Mouse (Mus musculus) midbrain, postnatal 0 days (tissue): ENCODE measurements around the gene Ctf1. TPM values are rescaled to one million over a fixed set of nuclear protein-coding genes. Genes with fewer than 3 reads are reported as not detected.
"Not testable (repeated sequence)": the region's sequence is repeated elsewhere in the genome, so short reads cannot be mapped to it uniquely, and the experiment has no call there.

ENCODE experiments used
- ATAC-seq: fragments of 200-750 bp; cut with Nextera tagmentation; 2 replicates; pipeline ENCODE4 v1.8.0; 2017; ENCODE audit warnings: moderate number of reproducible peaks, mild to moderate bottlenecking, moderate TSS enrichment, moderate library complexity; ENCODE audit not compliant: low FRiP score
- DNase-seq: peaks from one replicate; pipeline ENCODE4 v3.0.0-alpha.2; 2015; ENCODE audit warnings: low spot score
- H3K27ac ChIP-seq: fragments of 300-500 bp; sonication (generic); 2 replicates; pipeline ENCODE4 v1.5.1; 2014; ENCODE audit warnings: low read depth, mild to moderate bottlenecking, low read length, mixed read lengths
- H3K27me3 ChIP-seq: fragments of 300-500 bp; sonication (generic); 2 replicates; pipeline ENCODE4 v1.6.1; 2014; ENCODE audit warnings: low read length, control low read depth, mixed read lengths; ENCODE audit not compliant: insufficient read depth
- H3K36me3 ChIP-seq: fragments of 300-500 bp; sonication (generic); 2 replicates; pipeline ENCODE4 v1.6.1; 2014; ENCODE audit warnings: low read length, control low read depth, mixed read lengths; ENCODE audit not compliant: insufficient read depth
- H3K4me1 ChIP-seq: fragments of 300-500 bp; sonication (generic); 2 replicates; pipeline ENCODE4 v1.6.1; 2014; ENCODE audit warnings: mild to moderate bottlenecking, control low read depth, antibody characterized with exemption, low read length, mixed read lengths; ENCODE audit not compliant: insufficient read depth
- H3K4me2 ChIP-seq: fragments of 300-500 bp; sonication (generic); 2 replicates; pipeline ENCODE4 v1.6.1; 2014; ENCODE audit warnings: low read depth, mild to moderate bottlenecking, low read length, mixed read lengths; ENCODE audit not compliant: poor library complexity, severe bottlenecking
- H3K4me3 ChIP-seq: fragments of 300-500 bp; sonication (generic); 2 replicates; pipeline ENCODE4 v1.5.1; 2014; ENCODE audit warnings: low read depth, mild to moderate bottlenecking, low read length, moderate library complexity
- H3K9ac ChIP-seq: fragments of 300-500 bp; sonication (generic); replicated peaks from 2 replicates; pipeline ENCODE4 v1.6.1; 2014; ENCODE audit warnings: mild to moderate bottlenecking, low read length, moderate library complexity, mixed read lengths; ENCODE audit not compliant: poor library complexity, severe bottlenecking
- H3K9me3 ChIP-seq: fragments of 300-500 bp; sonication (generic); 2 replicates; pipeline ENCODE4 v1.6.1; 2016; ENCODE audit warnings: low read length, control low read depth
- CTCF ChIP-seq: IDR thresholded peaks from 2 replicates; pipeline ENCODE4 v1.5.1; 2016; ENCODE audit warnings: antibody characterized with exemption, mild to moderate bottlenecking
- WGBS: fragments of 180-500 bp; shearing (Covaris S2); extraction: QIAGEN DNeasy Blood & Tissue Kit; methylation state at CpG from one replicate; pipeline ENCODE4 v1.1.7; 2014; 5-methylcytosine and 5-hydroxymethylcytosine counted together
- polyA plus RNA-seq: library from polyadenylated mRNA; unstranded; fragments of >200 nt; fragmentation: Nextera tagmentation; extraction: Ambion mirVana; gene quantifications from 2 replicates; pipeline ENCODE4 v1.2.1, GENCODE M21; 2015
- total RNA-seq: library from RNA; depleted of rRNA; stranded (reverse); fragments of >200 nt; gene quantifications from 2 replicates; pipeline ENCODE4 v1.2.3, GENCODE M21; 2014

The Ctf1 gene
- total and polyA plus RNA-seq, 2 experiments from 2014 or later = 3.8 to 5.5 TPM

DNA sequence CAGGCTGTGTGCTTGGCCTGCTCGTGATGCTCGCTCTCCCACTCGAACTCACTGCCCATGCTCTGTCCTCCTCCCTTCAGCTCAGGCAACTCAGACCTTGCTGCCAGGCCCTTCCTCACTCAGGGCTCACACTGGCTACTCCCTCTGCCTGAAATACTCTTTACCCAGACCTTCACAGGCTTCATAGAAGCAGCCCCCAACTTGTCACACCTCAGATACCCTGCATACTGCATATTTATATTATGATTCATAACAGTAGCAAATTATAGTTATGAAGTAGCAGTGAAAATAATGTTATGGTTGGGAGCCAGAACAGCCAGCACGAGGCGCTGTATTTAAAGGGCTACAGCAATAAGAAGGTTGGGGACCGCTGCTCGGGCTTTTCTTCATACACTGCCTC lies 23.6 kb upstream of the Ctf1 start:
- 80% methylated on average over 7 of the region's 7 CpGs for WGBS
- TF ChIP-seq CTCF = no peak
- H3K27me3 ChIP-seq = no peaks in the 10 kb centered on the region
- peaks cover 26% of the 10 kb centered on the region; the same call in 1 of the 2 replicates for H3K36me3 ChIP-seq
- H3K4me1 ChIP-seq = no peaks in the 10 kb centered on the region
- DNase-seq (no peak), ATAC-seq (no peak)
- H3K4me2 ChIP-seq = no peak overlapping the region
- H3K9ac ChIP-seq = no peak overlapping the region
- H3K27ac ChIP-seq = no peak overlapping the region
- H3K9me3 ChIP-seq = no peaks in the 10 kb centered on the region
- H3K4me3 ChIP-seq = no peak overlapping the region

DNA sequence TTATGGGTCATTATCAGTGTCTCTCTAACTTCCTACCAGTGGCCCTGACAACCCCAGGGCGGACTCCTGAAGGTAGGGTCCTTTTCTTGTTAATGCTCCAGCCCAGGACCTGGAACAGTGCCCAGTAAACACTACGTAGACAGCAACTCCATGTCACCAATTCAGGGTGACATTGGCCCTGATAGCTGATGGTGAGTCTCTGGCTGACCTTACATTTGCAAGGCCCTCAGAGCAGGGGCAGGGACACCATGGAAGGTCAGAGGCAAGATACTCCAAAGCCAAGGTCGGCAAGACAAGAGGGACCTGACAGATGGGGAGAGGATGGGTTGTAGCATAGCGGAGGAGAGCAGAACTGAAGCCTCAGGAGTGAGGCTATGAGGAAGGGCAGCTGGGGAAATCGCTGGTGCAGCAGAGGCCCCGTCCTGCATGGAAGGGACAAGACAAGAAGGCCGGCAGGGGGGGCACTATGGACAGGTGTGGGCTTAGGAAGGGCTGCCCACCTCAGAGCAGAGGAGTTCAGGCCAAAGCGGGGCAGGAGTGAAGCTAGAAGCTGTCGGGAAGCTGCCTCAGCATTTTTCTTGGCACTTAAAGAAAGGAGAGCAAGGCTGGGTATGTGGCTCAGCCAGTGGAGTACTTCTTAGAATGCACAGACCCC lies 22.8 kb upstream of the Ctf1 start:
- 71% methylated on average over 9 of the region's 9 CpGs for WGBS
- H3K27ac ChIP-seq = no peak overlapping the region
- DNase-seq (no peak), ATAC-seq (no peak)
- no peak for TF ChIP-seq CTCF
- H3K27me3 ChIP-seq = no peaks in the 10 kb centered on the region
- no peaks in the 10 kb centered on the region for H3K4me1 ChIP-seq
- H3K4me3 ChIP-seq = no peak overlapping the region
- no peak overlapping the region for H3K4me2 ChIP-seq
- peaks cover 23% of the 10 kb centered on the region; the same call in 1 of the 2 replicates for H3K36me3 ChIP-seq
- H3K9me3 ChIP-seq = no peaks in the 10 kb centered on the region
- H3K9ac ChIP-seq = no peak overlapping the region

DNA sequence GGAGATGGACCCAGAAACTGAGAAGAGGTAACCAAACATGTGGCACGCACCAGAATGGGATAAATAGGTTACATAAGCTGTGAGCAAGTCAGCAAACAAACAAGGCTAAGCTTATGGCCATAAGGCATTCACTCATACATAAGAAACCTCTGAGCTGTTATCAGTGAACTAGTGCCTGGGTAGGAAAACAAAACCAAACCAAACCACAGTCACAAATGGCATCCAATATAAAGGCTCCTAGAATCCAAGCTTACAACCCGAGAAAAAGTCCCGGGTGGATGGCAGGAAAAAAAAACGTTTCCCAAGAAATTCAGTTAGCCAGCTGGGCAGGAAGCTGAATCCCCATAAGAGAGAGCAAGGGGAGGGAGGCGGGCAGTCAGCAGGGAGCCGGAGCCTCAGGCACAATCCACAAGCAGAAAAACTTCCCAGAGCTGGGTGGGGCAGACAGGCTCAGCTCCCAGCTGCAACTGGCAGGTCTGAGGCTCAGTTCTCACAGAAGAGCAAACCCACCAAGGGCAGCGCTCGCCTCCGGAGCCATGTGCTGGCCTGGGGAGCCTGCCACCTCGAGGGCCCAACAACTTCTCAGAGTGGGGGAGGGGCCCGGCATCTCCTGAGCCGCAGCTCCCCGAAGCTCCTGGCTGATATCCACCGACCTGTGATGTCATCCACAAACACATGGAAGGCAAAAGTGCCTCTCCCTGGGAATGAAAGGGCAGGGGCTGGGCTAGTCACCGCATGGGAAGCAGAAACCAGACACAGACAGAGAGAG lies 21.1 kb upstream of the Ctf1 start:
- WGBS = 9% methylated on average over 15 of the region's 15 CpGs
- Histone ChIP-seq H3K27ac (peak overlapping the region; percentile 51), H3K27me3 (no peaks in the 10 kb centered on the region), H3K9me3 (no peaks in the 10 kb centered on the region), H3K4me2 (peak overlapping the region; percentile 25), H3K4me3 (no peak overlapping the region), H3K36me3 (peaks cover 19% of the 10 kb centered on the region; the same call in 1 of the 2 replicates), H3K9ac (no peak overlapping the region), H3K4me1 (no peaks in the 10 kb centered on the region)
- peak; percentile 54 for DNase-seq
- TF ChIP-seq CTCF = no peak
- ATAC-seq = peak; percentile 41; the same call in 1 of the 2 replicates

DNA sequence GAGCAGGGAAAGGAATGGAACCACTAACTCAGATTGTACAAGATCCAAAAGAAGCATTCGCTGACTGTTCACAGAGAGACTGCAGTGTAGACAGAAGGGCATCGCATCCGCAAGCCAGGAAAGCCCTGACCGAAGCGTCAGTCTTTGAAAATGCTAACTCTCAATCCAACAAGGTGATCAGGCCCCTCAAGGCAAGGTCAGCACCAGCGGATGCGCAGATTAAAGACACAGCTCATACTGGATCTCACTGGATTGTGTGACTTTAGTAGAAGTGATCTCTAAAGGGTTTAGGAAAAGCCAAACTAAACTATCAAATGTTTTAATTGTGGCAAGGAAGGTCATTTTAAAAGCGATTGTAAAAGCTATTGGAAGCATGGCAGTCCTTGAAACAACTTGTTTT lies 19.2 kb upstream of the Ctf1 start:
- WGBS = 96% methylated on average over 8 of the region's 8 CpGs
- Histone ChIP-seq H3K4me3 (no peak overlapping the region), H3K36me3 (peaks cover 19% of the 10 kb centered on the region; the same call in 1 of the 2 replicates), H3K9ac (no peak overlapping the region), H3K9me3 (no peaks in the 10 kb centered on the region), H3K4me2 (no peak overlapping the region), H3K4me1 (no peaks in the 10 kb centered on the region), H3K27ac (no peak overlapping the region), H3K27me3 (no peaks in the 10 kb centered on the region)
- ATAC-seq (no peak), DNase-seq (no peak)
- no peak for TF ChIP-seq CTCF

DNA sequence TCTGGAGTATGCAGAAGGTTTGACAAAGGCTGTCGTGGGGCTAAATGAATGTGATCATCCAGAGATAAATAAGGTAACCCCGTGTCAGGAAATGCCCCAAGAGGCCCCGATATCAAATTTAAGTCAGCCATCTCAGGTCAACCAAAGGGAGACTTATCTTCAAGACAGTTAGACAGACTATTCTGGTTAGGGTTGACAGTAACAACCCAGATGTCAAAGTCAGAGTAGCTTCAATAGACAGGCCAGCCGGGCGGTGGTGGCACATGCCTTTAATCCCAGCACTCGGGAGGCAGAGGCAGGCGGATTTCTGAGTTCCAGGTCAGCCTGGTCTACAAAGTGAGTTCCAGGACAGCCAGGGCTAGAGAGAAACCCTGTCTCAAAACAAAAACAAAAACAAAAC lies 18.8 kb upstream of the Ctf1 start:
- ATAC-seq, H3K4me3 ChIP-seq, H3K4me1 ChIP-seq, DNase-seq, H3K27me3 ChIP-seq, H3K9me3 ChIP-seq, H3K9ac ChIP-seq, H3K27ac ChIP-seq, H3K4me2 ChIP-seq: not testable (repeated sequence)
- WGBS = 92% methylated on average over 7 of the region's 7 CpGs
- peaks cover 18% of the 10 kb centered on the region; the same call in 1 of the 2 replicates for H3K36me3 ChIP-seq

DNA sequence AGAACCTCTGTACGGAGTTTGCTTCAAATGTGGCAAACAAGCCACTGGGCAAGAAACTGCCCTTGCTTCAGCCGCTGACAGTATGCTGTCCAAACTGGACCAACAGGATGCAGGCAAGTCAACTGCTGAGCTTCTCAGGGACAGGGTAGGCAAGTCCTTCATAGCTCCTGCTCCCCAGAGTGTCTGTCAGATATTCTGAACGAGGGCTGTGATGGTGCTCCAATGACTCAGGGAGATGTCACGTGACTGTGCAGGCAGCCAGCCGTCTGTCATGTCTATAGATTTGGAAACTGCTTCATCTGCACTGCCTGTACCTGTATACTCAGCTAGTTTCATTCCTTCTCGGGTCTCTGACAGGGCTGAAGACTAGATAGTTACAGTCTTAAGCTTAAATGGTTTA lies 13.6 kb upstream of the Ctf1 start:
- no peaks in the 10 kb centered on the region for H3K4me1 ChIP-seq
- no peaks in the 10 kb centered on the region for H3K27me3 ChIP-seq
- no peak for ATAC-seq
- no peak for TF ChIP-seq CTCF
- 84% methylated on average over 6 of the region's 6 CpGs for WGBS
- no peak overlapping the region for H3K4me3 ChIP-seq
- peaks cover 32% of the 10 kb centered on the region for H3K36me3 ChIP-seq
- DNase-seq = no peak
- no peak overlapping the region for H3K4me2 ChIP-seq
- no peaks in the 10 kb centered on the region for H3K9me3 ChIP-seq
- no peak overlapping the region for H3K9ac ChIP-seq
- H3K27ac ChIP-seq = no peak overlapping the region
